Mouse (Mus musculus) testis, adult 2 months (tissue): ENCODE measurements around the gene Kcnj9.

Source experiments
- CTCF ChIP-seq: fragments of 200-500 bp; IDR thresholded peaks from 2 replicates; pipeline ENCODE4 v1.5.1; 2012; ENCODE audit warnings: low read depth, mild to moderate bottlenecking, inconsistent platforms, low read length, moderate library complexity; ENCODE audit not compliant: control insufficient read depth, insufficient read depth, insufficient replicate concordance
- POLR2A ChIP-seq: fragments of 200-500 bp; IDR thresholded peaks from 2 replicates; pipeline ENCODE4 v1.6.1; 2012; ENCODE audit warnings: low read depth, mild to moderate bottlenecking, inconsistent platforms, low read length, moderate library complexity; ENCODE audit not compliant: control insufficient read depth

GRCm38 (mm10) chr1:172323298-172323697 is 5.8 kb downstream of the Kcnj9 start:
- TF ChIP-seq POLR2A (no peak), CTCF (no peak)
